Mouse (Mus musculus): ENCODE measurements at regions not wholly inside any gene's neighbourhood (a gene's known extent, or its start where the extent isn't known, plus 50 kb on each side); places are given as distances from the start of the nearest gene placed in this dataset.

GRCm38 (mm10) chr11:17686806-17687205 is 266.9 kb downstream of the Etaa1 start:
- H3K27ac ChIP-seq (ENCODE audit: insufficient read depth, low read length) = no peak overlapping the region
- H3K4me1 ChIP-seq (ENCODE audit: control insufficient read depth, insufficient read depth, low read length) = no peaks in the 10 kb centered on the region
- no peak overlapping the region for H3K4me3 ChIP-seq (ENCODE audit: insufficient read depth, low read length)
- TF ChIP-seq CTCF (IDR thresholded peaks at IDR 0.05; ENCODE audit: extremely low read depth, insufficient read depth, low read length) = no peak
- TF ChIP-seq POLR2A (IDR thresholded peaks at IDR 0.05; ENCODE audit: extremely low read depth, insufficient read depth, low read length) = no peak

- Histone ChIP-seq H3K4me1 (ENCODE audit: control insufficient read depth, insufficient read depth, low read length) (no peaks in the 10 kb centered on the region), H3K4me3 (ENCODE audit: insufficient read depth, low read length) (no peak overlapping the region), H3K27ac (ENCODE audit: insufficient read depth, low read length) (no peak overlapping the region)
- TF ChIP-seq CTCF (IDR thresholded peaks at IDR 0.05; ENCODE audit: extremely low read depth, insufficient read depth, low read length) = no peak
- no peak for TF ChIP-seq POLR2A (IDR thresholded peaks at IDR 0.05; ENCODE audit: extremely low read depth, insufficient read depth, low read length)
Observed at GRCm38 (mm10) chr11:17694145-17694544, 259.5 kb downstream of the Etaa1 start.

- Histone ChIP-seq H3K4me3 (ENCODE audit: insufficient read depth, low read length) (no peak overlapping the region), H3K4me1 (ENCODE audit: control insufficient read depth, insufficient read depth, low read length) (no peaks in the 10 kb centered on the region), H3K27ac (ENCODE audit: insufficient read depth, low read length) (no peak overlapping the region)
- TF ChIP-seq POLR2A (IDR thresholded peaks at IDR 0.05; ENCODE audit: extremely low read depth, insufficient read depth, low read length) (no peak), CTCF (IDR thresholded peaks at IDR 0.05; ENCODE audit: extremely low read depth, insufficient read depth, low read length) (no peak)
Observed at GRCm38 (mm10) chr11:17708769-17709168, 244.9 kb downstream of the Etaa1 start.

- TF ChIP-seq CTCF (IDR thresholded peaks at IDR 0.05; ENCODE audit: extremely low read depth, insufficient read depth, low read length) (no peak), POLR2A (IDR thresholded peaks at IDR 0.05; ENCODE audit: extremely low read depth, insufficient read depth, low read length) (no peak)
- Histone ChIP-seq H3K27ac (ENCODE audit: insufficient read depth, low read length) (no peak overlapping the region), H3K4me3 (ENCODE audit: insufficient read depth, low read length) (no peak overlapping the region), H3K4me1 (ENCODE audit: control insufficient read depth, insufficient read depth, low read length) (no peaks in the 10 kb centered on the region)
Observed at GRCm38 (mm10) chr11:17722051-17722450, 231.6 kb downstream of the Etaa1 start.

- TF ChIP-seq POLR2A (IDR thresholded peaks at IDR 0.05; ENCODE audit: extremely low read depth, insufficient read depth, low read length) (no peak), CTCF (IDR thresholded peaks at IDR 0.05; ENCODE audit: extremely low read depth, insufficient read depth, low read length) (no peak)
- H3K27ac ChIP-seq (ENCODE audit: insufficient read depth, low read length) = no peak overlapping the region
- no peaks in the 10 kb centered on the region for H3K4me1 ChIP-seq (ENCODE audit: control insufficient read depth, insufficient read depth, low read length)
- no peak overlapping the region for H3K4me3 ChIP-seq (ENCODE audit: insufficient read depth, low read length)
Observed at GRCm38 (mm10) chr11:17727258-17728034, 226.2 kb downstream of the Etaa1 start.

- no peaks in the 10 kb centered on the region for H3K4me1 ChIP-seq (ENCODE audit: control insufficient read depth, insufficient read depth, low read length)
- H3K4me3 ChIP-seq (ENCODE audit: insufficient read depth, low read length) = no peak overlapping the region
- TF ChIP-seq CTCF (IDR thresholded peaks at IDR 0.05; ENCODE audit: extremely low read depth, insufficient read depth, low read length) = no peak
- TF ChIP-seq POLR2A (IDR thresholded peaks at IDR 0.05; ENCODE audit: extremely low read depth, insufficient read depth, low read length) = no peak
- H3K27ac ChIP-seq (ENCODE audit: insufficient read depth, low read length) = no peak overlapping the region
Observed at GRCm38 (mm10) chr11:17733075-17733474, 220.6 kb downstream of the Etaa1 start.

- Histone ChIP-seq H3K4me3 (ENCODE audit: insufficient read depth, low read length) (no peak overlapping the region), H3K4me1 (ENCODE audit: control insufficient read depth, insufficient read depth, low read length) (no peaks in the 10 kb centered on the region), H3K27ac (ENCODE audit: insufficient read depth, low read length) (no peak overlapping the region)
- TF ChIP-seq POLR2A (IDR thresholded peaks at IDR 0.05; ENCODE audit: extremely low read depth, insufficient read depth, low read length) = no peak
- no peak for TF ChIP-seq CTCF (IDR thresholded peaks at IDR 0.05; ENCODE audit: extremely low read depth, insufficient read depth, low read length)
Observed at GRCm38 (mm10) chr11:17734519-17734918, 219.2 kb downstream of the Etaa1 start.

- Histone ChIP-seq H3K27ac (ENCODE audit: insufficient read depth, low read length) (no peak overlapping the region), H3K4me3 (ENCODE audit: insufficient read depth, low read length) (no peak overlapping the region), H3K4me1 (ENCODE audit: control insufficient read depth, insufficient read depth, low read length) (no peaks in the 10 kb centered on the region)
- TF ChIP-seq POLR2A (IDR thresholded peaks at IDR 0.05; ENCODE audit: extremely low read depth, insufficient read depth, low read length) = no peak
- no peak for TF ChIP-seq CTCF (IDR thresholded peaks at IDR 0.05; ENCODE audit: extremely low read depth, insufficient read depth, low read length)
Observed at GRCm38 (mm10) chr11:17738879-17739278, 214.8 kb downstream of the Etaa1 start.

- Histone ChIP-seq H3K4me1 (ENCODE audit: control insufficient read depth, insufficient read depth, low read length) (no peaks in the 10 kb centered on the region), H3K27ac (ENCODE audit: insufficient read depth, low read length) (no peak overlapping the region)
Observed at GRCm38 (mm10) chr11:17743821-17744220, 209.9 kb downstream of the Etaa1 start.

GRCm38 (mm10) chr11:17750345-17750744 is 203.3 kb downstream of the Etaa1 start:
- no peak overlapping the region for H3K27ac ChIP-seq (ENCODE audit: insufficient read depth, low read length)

More at GRCm38 (mm10) chr11:17743821-17744220, 209.9 kb downstream of the Etaa1 start:
- no peak overlapping the region for H3K4me3 ChIP-seq (ENCODE audit: insufficient read depth, low read length)
- TF ChIP-seq POLR2A (IDR thresholded peaks at IDR 0.05; ENCODE audit: extremely low read depth, insufficient read depth, low read length) = no peak
- no peak for TF ChIP-seq CTCF (IDR thresholded peaks at IDR 0.05; ENCODE audit: extremely low read depth, insufficient read depth, low read length)

More at GRCm38 (mm10) chr11:17750345-17750744, 203.3 kb downstream of the Etaa1 start:
- TF ChIP-seq POLR2A (IDR thresholded peaks at IDR 0.05; ENCODE audit: extremely low read depth, insufficient read depth, low read length) = no peak
- TF ChIP-seq CTCF (IDR thresholded peaks at IDR 0.05; ENCODE audit: extremely low read depth, insufficient read depth, low read length) = no peak
- Histone ChIP-seq H3K4me1 (ENCODE audit: control insufficient read depth, insufficient read depth, low read length) (no peaks in the 10 kb centered on the region), H3K4me3 (ENCODE audit: insufficient read depth, low read length) (no peak overlapping the region)
